Mouse (Mus musculus) ES-E14 (cell line): ENCODE data around the gene Paqr4. TPM values are rescaled to one million over a fixed set of nuclear protein-coding genes. Genes with fewer than 3 reads are reported as not detected.
A peak's percentile ranks its signal among the peaks of the same experiment; 100 is the strongest.

Experiments used
- DNase-seq: peaks from one replicate; pipeline ENCODE4 v3.0.0-alpha.2; 2013; ENCODE audit warnings: low read depth, low spot score
- H3K27ac ChIP-seq: 2 replicates; pipeline ENCODE4 v1.5.1; 2012; ENCODE audit warnings: low read depth, mild to moderate bottlenecking, low read length, moderate library complexity, mixed read lengths; ENCODE audit not compliant: poor library complexity, insufficient read depth, severe bottlenecking
- H3K36me3 ChIP-seq: 2 replicates; pipeline ENCODE4 v1.6.1; 2012; ENCODE audit warnings: mild to moderate bottlenecking, low read length, moderate library complexity, mixed read lengths; ENCODE audit not compliant: control insufficient read depth, poor library complexity, insufficient read depth, severe bottlenecking
- H3K4me1 ChIP-seq, 2 experiments: fragments of 150-350 bp in 1 of 2; sonication (generic) in 1 of 2; 2 replicates each; pipeline ENCODE4 v1.6.1; 2012; ENCODE audit warnings: low read length in 2 of 2, mild to moderate bottlenecking in 1 of 2, mixed read lengths in 1 of 2; ENCODE audit not compliant: control insufficient read depth in 2 of 2, insufficient read depth in 2 of 2, poor library complexity in 1 of 2
- H3K4me3 ChIP-seq, 2 experiments: fragments of 150-350 bp in 1 of 2; sonication (generic) in 1 of 2; 2 replicates each; pipeline ENCODE4 v1.5.1; 2012; ENCODE audit warnings: low read length in 2 of 2, low read depth in 1 of 2, mild to moderate bottlenecking in 1 of 2, mixed read lengths in 1 of 2; ENCODE audit not compliant: insufficient read depth in 1 of 2, poor library complexity in 1 of 2, severe bottlenecking in 1 of 2
- H3K9ac ChIP-seq: 2 replicates; pipeline ENCODE4 v1.6.1; 2012; ENCODE audit warnings: low read depth, mild to moderate bottlenecking, low read length, mixed read lengths; ENCODE audit not compliant: poor library complexity, insufficient read depth, severe bottlenecking
- H3K9me3 ChIP-seq: fragments of 150-350 bp; sonication (generic); 2 replicates; pipeline ENCODE4 v1.6.1; 2012; ENCODE audit warnings: low read depth, mild to moderate bottlenecking, low read length; ENCODE audit not compliant: control insufficient read depth, insufficient read depth
- CHD2 ChIP-seq: IDR thresholded peaks from 2 replicates; pipeline ENCODE4 v1.6.1; 2014; ENCODE audit warnings: mild to moderate bottlenecking, low read depth, low read length, inconsistent platforms
- HCFC1 ChIP-seq: IDR thresholded peaks from 2 replicates; pipeline ENCODE4 v1.6.1; 2012; ENCODE audit warnings: low read length, inconsistent platforms, borderline replicate concordance; ENCODE audit not compliant: insufficient read depth
- MAFK ChIP-seq: IDR thresholded peaks from 2 replicates; pipeline ENCODE4 v1.6.1; 2014; ENCODE audit warnings: mild to moderate bottlenecking, low read depth, low read length, inconsistent platforms; ENCODE audit not compliant: insufficient read depth
- ZC3H11A ChIP-seq: IDR thresholded peaks from 2 replicates; pipeline ENCODE4 v1.6.1; 2012; ENCODE audit warnings: low read depth, mild to moderate bottlenecking, inconsistent platforms, low read length, borderline replicate concordance
- ZNF384 ChIP-seq: IDR thresholded peaks from 2 replicates; pipeline ENCODE4 v1.6.1; 2012; ENCODE audit warnings: low read depth, low read length, inconsistent platforms
- in situ Hi-C, 2 experiments: fragments of 600-800 bp; cut with MboI; formaldehyde crosslinking; loops; one replicate each; pipeline ENCODE4 v1.15.1; 2025; ENCODE audit warnings: low sequenced_read_pairs in 2 of 2, inconsistent platforms in 1 of 2; ENCODE audit not compliant: unreplicated experiment in 2 of 2
- total RNA-seq: library from RNA; depleted of rRNA; stranded (reverse); fragments of 300-350 nt; gene quantifications from 2 replicates; pipeline ENCODE4 v1.2.3, GENCODE M21; 2012

Gene Paqr4
- total RNA-seq, 1 experiment = 2.8 TPM

DNA sequence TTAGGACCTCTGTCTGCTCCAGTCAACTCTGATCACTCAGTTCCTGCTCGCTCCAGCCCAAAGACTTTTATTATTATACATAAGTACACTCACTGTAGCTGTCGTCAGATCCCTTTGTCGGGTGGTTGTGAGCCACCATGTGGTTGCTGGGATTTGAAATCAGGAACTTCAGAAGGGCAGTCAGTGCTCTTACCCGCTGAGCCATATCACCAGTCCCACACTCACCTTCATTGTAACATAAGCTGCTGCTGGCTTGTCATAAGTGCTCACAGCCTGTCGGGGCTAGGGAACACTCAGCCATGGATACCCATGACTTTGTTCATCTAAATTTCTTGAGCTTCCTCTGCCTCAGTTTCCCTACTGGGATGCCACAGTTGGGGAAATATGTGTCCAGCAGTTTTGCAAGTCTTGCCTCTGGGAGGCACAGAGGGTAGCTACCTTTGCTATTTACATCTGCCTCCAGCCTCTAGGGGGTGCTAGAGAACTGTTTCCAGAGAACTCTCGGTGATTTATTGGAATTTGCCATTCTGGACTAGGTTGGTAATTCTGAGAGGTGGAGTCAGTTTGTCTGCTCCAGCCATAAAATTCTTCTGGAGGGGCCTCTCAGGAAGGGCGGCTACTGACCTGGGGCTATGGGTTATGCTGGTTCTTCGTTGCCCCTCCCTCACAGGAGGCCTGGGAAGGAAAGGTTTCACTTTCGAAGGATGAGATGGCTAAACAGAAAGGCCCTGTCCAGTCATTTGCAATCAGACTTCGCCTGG lies 8.1 kb upstream of the Paqr4 start:
- no peaks in the 10 kb centered on the region for H3K9me3 ChIP-seq
- in situ Hi-C loops = no loop called here
- no peak overlapping the region for H3K9ac ChIP-seq
- DNase-seq = peak; percentile 90
- H3K4me3 ChIP-seq = no peak overlapping the region
- TF ChIP-seq ZNF384 (no peak), ZC3H11A (no peak), HCFC1 (no peak), CHD2 (no peak), MAFK (no peak)
- H3K36me3 ChIP-seq = peaks cover 10% of the 10 kb centered on the region; the same call in 1 of the 2 replicates
- H3K27ac ChIP-seq = no peak overlapping the region
- H3K4me1 ChIP-seq = peaks cover 0 to 17% of the 10 kb centered on the region in 2 experiments; a peak in 1 of 4 replicates

DNA sequence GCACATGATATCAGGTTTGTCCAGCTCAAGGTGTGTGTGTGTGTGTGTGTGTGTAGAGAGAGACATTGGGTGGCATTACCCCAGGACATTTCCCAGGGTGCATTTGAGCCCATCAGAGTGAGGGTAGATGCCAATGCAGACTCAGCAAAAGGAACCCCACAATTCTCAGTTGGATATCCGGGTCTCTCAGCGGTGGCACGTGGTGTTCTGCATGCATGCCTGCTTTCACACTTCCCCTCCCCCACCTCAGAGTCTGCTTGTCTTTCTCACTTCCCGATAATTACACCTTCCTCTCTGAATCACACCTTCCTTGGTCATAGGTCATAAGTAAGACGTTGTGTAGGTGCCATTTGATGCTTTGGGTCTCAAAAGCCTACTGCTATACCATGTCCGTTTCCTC lies 7.4 kb upstream of the Paqr4 start:
- Histone ChIP-seq H3K9me3 (no peaks in the 10 kb centered on the region), H3K36me3 (peaks cover 5% of the 10 kb centered on the region; the same call in 1 of the 2 replicates), H3K4me1 (peaks cover 0 to 17% of the 10 kb centered on the region in 2 experiments; a peak in 1 of 4 replicates), H3K4me3 (no peak overlapping the region), H3K9ac (no peak overlapping the region), H3K27ac (no peak overlapping the region)
- in situ Hi-C loops = no loop called here
- TF ChIP-seq ZC3H11A (no peak), HCFC1 (no peak), ZNF384 (no peak), MAFK (no peak), CHD2 (no peak)
- DNase-seq = no peak

- TF ChIP-seq HCFC1 (no peak), ZNF384 (no peak), MAFK (no peak), CHD2 (no peak), ZC3H11A (no peak)
- in situ Hi-C loops = no loop called here
- no peaks in the 10 kb centered on the region for H3K9me3 ChIP-seq
- DNase-seq = no peak
- no peak overlapping the region for H3K9ac ChIP-seq
- H3K4me1 ChIP-seq = peaks cover 0 to 18% of the 10 kb centered on the region in 2 experiments; a peak in 1 of 4 replicates
- H3K4me3 ChIP-seq = no peak overlapping the region
- no peaks in the 10 kb centered on the region; the same call in 1 of the 2 replicates for H3K36me3 ChIP-seq
- no peak overlapping the region for H3K27ac ChIP-seq
Observed at GRCm38 (mm10) chr17:23747471-23747870, 6.8 kb upstream of the Paqr4 start.

DNA sequence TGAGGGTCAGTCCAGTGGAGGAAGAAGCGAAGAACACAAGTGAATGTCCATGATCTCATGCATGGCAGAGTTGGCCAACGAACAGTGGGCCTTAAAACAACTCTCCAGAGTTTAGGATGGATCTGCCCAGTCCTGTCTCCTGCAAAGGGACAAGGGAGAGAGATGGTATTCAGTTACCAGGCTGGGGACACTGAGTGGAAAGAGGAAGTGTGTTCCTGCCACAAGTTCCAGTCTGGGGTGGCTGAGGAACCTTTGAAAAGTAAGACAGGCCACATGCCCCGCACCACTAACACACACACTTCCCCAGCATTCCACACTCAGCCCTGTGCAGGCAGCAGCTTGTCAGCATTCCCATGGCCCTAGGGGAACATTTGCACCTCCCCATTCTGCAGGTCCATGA lies 6.1 kb upstream of the Paqr4 start:
- Histone ChIP-seq H3K27ac (no peak overlapping the region), H3K36me3 (no peaks in the 10 kb centered on the region; the same call in 1 of the 2 replicates), H3K9ac (no peak overlapping the region), H3K9me3 (no peaks in the 10 kb centered on the region), H3K4me3 (no peak overlapping the region), H3K4me1 (peaks cover 0 to 20% of the 10 kb centered on the region in 2 experiments; a peak in 1 of 4 replicates)
- no peak for DNase-seq
- in situ Hi-C loops = no loop called here
- no peak for TF ChIP-seq ZNF384
- TF ChIP-seq CHD2 = no peak
- TF ChIP-seq MAFK = no peak
- no peak for TF ChIP-seq ZC3H11A
- TF ChIP-seq HCFC1 = no peak
